Mouse (Mus musculus) adrenal gland, postnatal 10 days (tissue): ENCODE measurements at regions not wholly inside any gene's neighbourhood (a gene's known extent, or its start where the extent isn't known, plus 50 kb on each side); places are given as distances from the start of the nearest gene placed in this dataset.

Experiments used
- DNase-seq: peaks from one replicate; pipeline ENCODE4 v3.0.0; 2021; ENCODE audit warnings: mixed read lengths

DNA sequence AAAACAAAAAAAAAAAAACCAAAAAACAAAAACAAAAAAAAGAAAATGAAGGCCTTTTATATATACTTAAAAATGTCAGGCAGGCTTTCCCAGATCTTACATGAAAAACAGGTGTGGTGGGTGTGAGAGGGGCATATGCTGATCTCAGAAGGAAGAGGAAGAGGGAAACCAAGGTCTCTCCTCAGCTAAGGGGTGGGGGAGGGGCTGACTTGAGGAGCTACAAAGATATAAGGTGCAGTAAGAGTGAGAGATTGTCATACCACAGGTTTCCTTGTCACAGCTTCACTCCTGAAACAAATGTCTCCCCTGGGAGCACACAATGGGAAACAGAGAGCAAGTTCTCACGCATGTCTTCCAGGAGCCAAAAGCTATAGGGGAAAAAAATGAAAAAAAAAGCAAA lies 440.0 kb downstream of the Tns3 start:
- DNase-seq = no peak

DNA sequence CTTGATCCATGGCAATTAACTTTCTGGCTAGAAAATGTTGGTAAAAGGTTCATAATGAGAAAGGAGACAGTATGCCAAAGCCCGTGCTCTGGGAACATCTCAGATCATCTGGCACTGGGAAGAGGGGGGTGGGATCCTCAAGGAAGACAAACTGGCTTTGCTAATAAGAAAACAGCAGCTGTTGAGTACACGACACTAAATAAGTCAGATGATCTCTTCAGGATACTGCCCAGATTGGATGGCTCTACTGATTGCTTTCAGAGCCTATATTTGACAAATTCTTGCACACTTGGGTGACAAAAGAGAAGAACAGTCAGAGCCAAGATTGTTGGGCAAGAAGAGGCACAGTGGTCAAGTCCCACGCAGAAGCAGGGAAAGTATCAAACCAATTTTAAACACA lies 443.7 kb downstream of the Tns3 start:
- no peak for DNase-seq

DNA sequence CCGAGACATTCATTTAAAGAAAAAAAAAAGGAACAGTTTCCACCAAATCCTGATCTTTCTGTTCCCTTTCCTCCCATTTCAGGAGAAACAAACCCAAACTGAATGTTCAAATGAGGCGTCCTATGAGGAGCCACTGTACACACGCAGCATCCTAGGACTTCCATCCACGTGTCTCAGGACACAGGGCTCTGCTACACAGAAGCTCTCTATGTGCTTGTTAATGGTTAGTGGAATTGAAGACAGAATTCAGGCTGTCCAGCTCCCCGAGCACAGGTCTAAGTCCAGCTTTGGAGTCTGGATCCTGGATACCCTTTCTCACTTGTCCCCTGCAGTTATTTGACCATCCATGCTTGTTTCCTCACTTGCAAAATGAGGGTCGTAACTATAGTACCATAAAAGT lies 444.4 kb downstream of the Tns3 start:
- no peak for DNase-seq

DNA sequence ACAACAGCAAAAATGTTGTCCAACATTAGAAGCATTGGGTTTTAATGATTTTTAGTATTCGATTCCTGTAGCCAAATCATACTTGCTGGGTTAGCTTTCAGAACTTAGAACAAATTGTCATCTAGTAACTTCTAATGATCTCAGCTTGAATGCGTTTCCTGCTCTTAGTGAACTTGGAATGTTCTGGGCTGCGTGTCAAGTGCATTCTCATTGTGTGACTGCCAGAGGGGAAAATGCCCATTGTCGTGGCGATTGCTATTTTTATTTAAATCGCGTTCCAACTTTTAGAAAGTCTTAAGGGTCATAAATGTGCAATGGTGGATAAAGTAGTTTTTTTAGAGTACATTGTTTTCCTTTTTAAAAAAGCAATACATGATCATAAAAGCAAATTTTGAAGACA lies 448.7 kb downstream of the Tns3 start:
- DNase-seq = peak; percentile 34

DNA sequence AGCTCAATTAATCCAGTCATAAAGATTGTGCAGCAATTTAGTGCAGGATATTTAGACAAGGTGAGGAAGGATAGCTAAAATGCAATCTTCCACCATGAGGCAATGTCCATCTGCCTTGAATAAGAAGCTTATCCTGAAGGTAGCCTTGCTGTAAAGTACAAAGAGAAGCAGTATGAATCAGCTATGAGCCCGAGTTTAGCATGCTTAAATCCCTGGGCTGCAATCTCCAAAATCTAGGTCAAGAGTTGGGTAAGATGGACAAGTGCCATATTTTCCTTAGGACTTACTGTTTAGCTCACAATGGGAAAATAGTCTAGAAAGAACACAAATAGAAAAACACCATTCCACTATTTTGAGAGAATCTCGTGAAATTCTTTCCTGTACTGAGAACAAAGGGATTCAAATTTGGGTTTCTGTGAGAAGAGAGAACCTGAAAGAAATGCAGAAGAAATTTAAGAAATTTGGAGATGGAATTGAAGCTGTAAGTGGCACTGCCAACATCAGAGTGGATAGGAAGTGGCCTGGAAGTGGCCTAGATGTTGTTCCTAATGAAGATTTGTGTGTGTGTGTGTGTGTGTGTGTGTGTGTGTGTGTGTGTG lies 449.9 kb downstream of the Tns3 start:
- DNase-seq = no peak

DNA sequence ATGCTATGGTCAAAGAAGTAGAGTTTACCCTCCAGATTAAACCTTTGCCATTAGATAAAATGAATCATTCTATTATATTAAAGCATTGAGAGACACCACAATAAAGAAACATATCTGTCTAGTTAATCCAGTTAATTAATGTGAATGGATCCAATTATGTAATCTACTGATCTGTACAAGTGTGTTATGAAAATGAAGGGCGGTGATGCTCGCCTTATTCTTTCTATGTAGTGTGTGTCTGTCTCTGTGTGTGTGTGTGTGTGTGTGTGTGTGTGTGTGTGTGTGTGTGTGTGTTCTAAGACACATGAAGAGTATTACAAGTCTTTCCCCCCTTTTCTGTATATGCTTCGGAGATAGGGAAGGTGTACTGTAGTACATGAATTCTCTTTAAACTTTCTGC lies 451.2 kb downstream of the Tns3 start:
- no peak for DNase-seq

DNA sequence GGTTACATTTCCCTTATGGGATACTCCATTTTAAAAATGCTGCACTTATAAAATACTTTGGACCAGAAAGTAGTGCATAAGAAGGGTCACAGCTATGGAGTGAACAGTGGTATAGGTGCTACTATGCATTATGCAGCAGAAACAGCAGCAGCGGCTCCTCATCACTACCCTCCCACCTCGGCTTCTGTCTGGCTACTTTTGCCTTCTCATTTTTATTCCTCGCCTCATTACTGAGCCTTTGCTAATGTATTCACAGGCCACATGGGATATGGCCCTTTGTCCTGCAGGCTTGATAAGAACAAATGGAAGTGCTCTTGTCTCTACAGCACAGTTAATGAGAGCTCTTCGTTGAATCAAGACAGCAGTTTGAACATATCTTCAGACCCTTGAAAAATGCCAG lies 451.6 kb downstream of the Tns3 start:
- DNase-seq = no peak

DNA sequence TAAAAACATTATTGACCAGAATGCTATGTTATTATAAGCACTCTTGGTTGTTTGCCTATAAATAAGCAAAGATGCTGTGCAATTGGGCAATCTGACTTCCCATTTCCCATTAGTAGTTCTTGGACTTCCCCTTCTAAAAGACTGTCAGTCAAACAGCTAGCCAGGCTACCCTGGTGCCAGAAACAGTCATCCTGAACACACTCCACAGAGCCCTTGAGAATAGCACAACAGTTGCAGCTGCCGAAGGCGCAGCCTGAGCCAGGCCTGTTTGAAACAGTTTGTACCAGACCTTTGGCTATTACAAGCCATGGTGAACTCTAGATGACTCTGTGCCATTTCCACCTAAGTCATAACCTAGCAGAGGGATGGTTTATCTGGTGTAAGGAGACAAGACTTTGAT lies 455.3 kb downstream of the Tns3 start:
- DNase-seq = no peak

DNA sequence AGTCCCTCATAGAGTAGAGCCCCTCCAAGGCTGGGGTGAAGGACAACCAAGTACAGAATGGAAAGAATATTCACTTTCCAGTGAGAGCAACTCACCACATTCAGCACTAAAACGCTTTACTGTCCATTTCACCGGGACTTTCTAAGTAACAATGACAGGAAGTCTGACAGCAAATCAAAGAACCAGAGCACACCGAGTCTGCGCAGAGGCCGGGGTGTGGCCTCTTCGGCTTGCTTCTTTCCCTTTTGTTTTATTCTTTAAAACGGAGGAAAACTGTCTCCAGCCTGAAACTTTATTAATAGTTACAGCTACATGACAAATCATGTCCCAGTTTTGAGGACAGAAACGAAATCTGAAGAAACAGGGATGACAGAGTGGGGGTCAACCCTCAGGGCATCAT lies 465.0 kb downstream of the Tns3 start:
- no peak for DNase-seq
